Mouse (Mus musculus) lung, embryonic 16.5 days (tissue): ENCODE results near the gene Zmynd19. TPM values are rescaled to one million over a fixed set of nuclear protein-coding genes. Genes with fewer than 3 reads are reported as not detected.
"Not testable (repeated sequence)": the region's sequence is repeated elsewhere in the genome, so short reads cannot be mapped to it uniquely, and the experiment has no call there.

Source experiments
- ATAC-seq: fragments of 200-750 bp; cut with Nextera tagmentation; 2 replicates; pipeline ENCODE4 v1.8.0; 2017; ENCODE audit warnings: low read depth, mild to moderate bottlenecking, moderate library complexity
- H3K27ac ChIP-seq: fragments of 300-500 bp; sonication (generic); 2 replicates; pipeline ENCODE4 v1.5.1; 2014; ENCODE audit warnings: mild to moderate bottlenecking, control low read depth, low read length
- H3K27me3 ChIP-seq: fragments of 300-500 bp; sonication (generic); 2 replicates; pipeline ENCODE4 v1.6.1; 2014; ENCODE audit warnings: low read depth, low read length, mixed read lengths; ENCODE audit not compliant: control insufficient read depth, insufficient read depth
- H3K36me3 ChIP-seq: fragments of 300-500 bp; sonication (generic); 2 replicates; pipeline ENCODE4 v1.6.1; 2014; ENCODE audit warnings: low read length; ENCODE audit not compliant: control insufficient read depth, insufficient read depth
- H3K4me1 ChIP-seq: fragments of 300-500 bp; sonication (generic); replicated peaks from 2 replicates; pipeline ENCODE4 v1.6.1; 2014; ENCODE audit warnings: low read length, mixed read lengths; ENCODE audit not compliant: control insufficient read depth, insufficient read depth
- H3K4me2 ChIP-seq: fragments of 300-500 bp; sonication (generic); 2 replicates; pipeline ENCODE4 v1.6.1; 2014; ENCODE audit warnings: low read depth, low read length, control low read depth
- H3K4me3 ChIP-seq: fragments of 300-500 bp; sonication (generic); 2 replicates; pipeline ENCODE4 v1.5.1; 2014; ENCODE audit warnings: mild to moderate bottlenecking, low read length, control low read depth
- H3K9ac ChIP-seq: fragments of 300-500 bp; sonication (generic); 2 replicates; pipeline ENCODE4 v1.6.1; 2014; ENCODE audit warnings: low read length, control low read depth
- H3K9me3 ChIP-seq: fragments of 300-500 bp; sonication (generic); 2 replicates; pipeline ENCODE4 v1.6.1; 2016; ENCODE audit warnings: low read length; ENCODE audit not compliant: control insufficient read depth
- WGBS: fragments of 180-500 bp; shearing (Covaris S2); extraction: QIAGEN DNeasy Blood & Tissue Kit; methylation state at CpG from one replicate; pipeline ENCODE4 v1.1.7; 2014; 5-methylcytosine and 5-hydroxymethylcytosine counted together
- polyA plus RNA-seq: library from polyadenylated mRNA; unstranded; fragments of >200 nt; fragmentation: Nextera tagmentation; extraction: Ambion mirVana; gene quantifications from 2 replicates; pipeline ENCODE4 v1.2.1, GENCODE M21; 2015

Zmynd19 gene
- polyA plus RNA-seq, 1 experiment from 2014 or later: 4.2 TPM

GRCm38 (mm10) chr2:24929593-24929992 lies 20.0 kb upstream of the Zmynd19 start:
- WGBS: 90% methylated on average over 5 of the region's 5 CpGs
- H3K9me3 ChIP-seq: no peaks in the 10 kb centered on the region

GRCm38 (mm10) chr2:24934441-24934963 lies 15.1 kb upstream of the Zmynd19 start:
- H3K36me3 ChIP-seq: no peaks in the 10 kb centered on the region
- no peaks in the 10 kb centered on the region for H3K27me3 ChIP-seq
- H3K4me2 ChIP-seq: peak overlapping the region; percentile 97
- WGBS: 4% methylated on average over 18 of the region's 19 CpGs
- H3K9me3 ChIP-seq: no peaks in the 10 kb centered on the region
- peaks cover 12% of the 10 kb centered on the region for H3K4me1 ChIP-seq
- peak; percentile 64 for ATAC-seq
- H3K27ac ChIP-seq: peak overlapping the region; percentile 97
- peak overlapping the region; percentile 90 for H3K9ac ChIP-seq
- peak overlapping the region; percentile 85 for H3K4me3 ChIP-seq

More at GRCm38 (mm10) chr2:24929593-24929992, 20.0 kb upstream of the Zmynd19 start:
- peak overlapping the region; percentile 99 for H3K27ac ChIP-seq
- no peaks in the 10 kb centered on the region for H3K27me3 ChIP-seq
- no peak overlapping the region for H3K4me2 ChIP-seq
- peaks cover 27% of the 10 kb centered on the region for H3K4me1 ChIP-seq
- ATAC-seq: no peak
- H3K9ac ChIP-seq: no peak overlapping the region
- H3K36me3 ChIP-seq: no peaks in the 10 kb centered on the region; the same call in 1 of the 2 replicates
- H3K4me3 ChIP-seq: no peak overlapping the region

DNA sequence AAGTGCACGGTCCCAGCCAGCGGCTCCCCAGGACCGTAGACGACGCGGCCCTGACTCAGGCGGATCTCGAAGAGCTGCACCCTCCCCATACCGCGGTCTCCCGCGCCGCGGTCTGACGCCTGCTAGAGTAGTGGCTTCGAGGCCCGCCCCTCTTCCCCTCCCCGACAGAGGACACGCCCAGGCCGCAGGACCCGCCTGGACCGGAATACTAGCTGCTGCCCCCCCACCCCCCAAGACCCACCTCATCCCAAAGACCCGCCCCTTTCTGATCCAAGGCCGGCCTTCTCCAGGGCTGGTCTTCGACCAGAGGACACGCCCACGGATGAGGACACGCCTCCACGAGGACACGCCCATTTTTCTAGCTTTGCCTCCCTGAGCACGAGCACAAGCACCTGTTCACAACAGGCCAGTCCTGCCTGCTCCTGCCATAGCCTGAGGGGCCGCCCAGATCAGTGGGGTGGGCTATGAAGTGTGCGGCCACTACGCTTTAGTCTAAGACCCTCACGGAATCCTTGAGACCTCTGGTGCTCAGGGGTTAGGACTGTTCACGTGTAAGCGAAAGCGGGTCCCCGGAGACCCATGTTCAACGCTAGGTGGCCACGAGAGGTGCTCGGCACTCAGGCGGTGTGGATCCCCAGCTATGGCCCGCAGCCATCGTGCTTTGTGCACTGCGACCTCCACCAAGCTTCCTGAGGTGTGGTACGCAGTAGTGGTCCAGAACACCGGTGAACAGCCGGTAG lies 14.4 kb upstream of the Zmynd19 start, which contains the start of gene Arrdc1:
Arrdc1 (minus strand) TSS at position 196 of the 740 bp plus-strand sequence.
- no peaks in the 10 kb centered on the region for H3K9me3 ChIP-seq
- H3K36me3 ChIP-seq: no peaks in the 10 kb centered on the region
- ATAC-seq: peak; percentile 95
- peak within 1 kb of the TSS; percentile 97 for H3K27ac ChIP-seq
- H3K4me3 ChIP-seq: peak within 1 kb of the TSS; percentile 85
- H3K4me2 ChIP-seq: peak within 1 kb of the TSS; percentile 97
- H3K27me3 ChIP-seq: no peaks in the 10 kb centered on the region
- peak within 1 kb of the TSS; percentile 90 for H3K9ac ChIP-seq
- under 1% methylated on average over 48 of the region's 49 CpGs for whole genome bisulfite sequencing
- peaks cover 8% of the 10 kb centered on the region for H3K4me1 ChIP-seq

DNA sequence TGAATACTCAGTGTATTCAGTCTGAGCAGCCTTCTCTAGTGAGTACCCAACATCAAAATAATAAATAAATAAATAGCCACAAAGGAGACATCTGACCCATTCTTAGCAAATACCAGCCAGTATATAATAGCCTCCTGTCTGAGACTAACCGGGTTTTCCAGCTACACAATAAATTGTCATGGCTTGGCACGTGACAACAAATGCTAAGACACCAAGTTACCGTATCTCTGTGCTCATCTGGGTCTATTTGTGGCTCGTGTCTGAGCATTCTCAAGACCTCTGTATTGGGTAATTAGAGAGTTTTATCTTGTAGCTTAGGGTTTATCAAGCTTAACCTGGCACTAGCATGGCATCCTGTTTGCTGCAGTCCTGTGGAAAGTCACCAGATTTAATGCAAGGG lies 7.5 kb upstream of the Zmynd19 start:
- Histone ChIP-seq H3K9me3 (no peaks in the 10 kb centered on the region), H3K4me3 (no peak overlapping the region), H3K9ac (no peak overlapping the region), H3K4me2 (no peak overlapping the region), H3K4me1 (no peaks in the 10 kb centered on the region), H3K36me3 (no peaks in the 10 kb centered on the region), H3K27me3 (no peaks in the 10 kb centered on the region), H3K27ac (no peak overlapping the region)
- WGBS: 77% methylated on average over 4 of the region's 4 CpGs
- no peak for ATAC-seq

DNA sequence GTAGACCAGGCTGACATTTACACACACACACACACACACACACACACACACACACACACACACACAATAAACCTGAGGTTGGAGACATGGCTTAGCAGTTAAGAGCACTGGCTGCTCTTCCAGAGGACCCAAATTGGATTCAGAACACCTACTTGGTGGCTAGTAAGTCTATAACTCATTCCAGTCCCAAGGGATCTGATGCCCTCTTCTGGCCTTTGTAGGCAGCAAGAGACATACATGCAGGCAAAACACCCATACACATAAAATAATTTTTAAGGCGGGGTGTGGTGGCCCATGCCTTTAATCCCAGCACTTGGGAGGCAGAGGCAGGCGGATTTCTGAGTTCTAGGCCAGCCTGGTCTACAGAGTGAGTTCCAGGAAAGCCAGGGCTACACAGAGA lies 5.3 kb upstream of the Zmynd19 start:
- not testable (repeated sequence) for H3K27ac ChIP-seq, H3K9me3 ChIP-seq, H3K27me3 ChIP-seq, ATAC-seq, H3K4me3 ChIP-seq, H3K9ac ChIP-seq, H3K4me2 ChIP-seq, H3K4me1 ChIP-seq, H3K36me3 ChIP-seq
- WGBS: 36% methylated on average over 2 of the region's 2 CpGs

DNA sequence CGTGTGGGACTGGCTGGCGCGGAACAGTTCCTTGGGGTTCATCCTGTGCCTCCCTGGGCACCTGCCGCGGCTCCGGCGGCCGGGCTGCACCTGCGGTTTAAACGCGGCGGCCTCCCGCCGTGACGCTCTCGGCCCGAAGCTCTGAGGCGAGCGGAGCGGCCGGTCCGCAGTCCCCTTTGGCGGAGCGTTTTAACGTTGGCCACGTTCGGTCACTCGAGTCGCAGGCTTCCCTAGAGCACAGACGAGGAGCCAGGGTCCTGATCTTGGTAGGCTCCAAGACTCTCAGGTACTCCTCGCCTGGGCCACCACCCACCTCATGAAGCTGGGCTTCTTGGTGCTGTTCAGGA lies 570 bp downstream of the Zmynd19 start:
- Histone ChIP-seq H3K9me3 (no peaks in the 10 kb centered on the region), H3K4me1 (peaks cover 13% of the 10 kb centered on the region), H3K9ac (peak overlapping the region; percentile 91), H3K36me3 (peaks cover 13% of the 10 kb centered on the region), H3K27ac (peak overlapping the region; percentile 54), H3K4me3 (peak overlapping the region; percentile 93), H3K4me2 (peak overlapping the region; percentile 88), H3K27me3 (no peaks in the 10 kb centered on the region)
- WGBS: under 1% methylated on average over 31 of the region's 31 CpGs
- no peak for ATAC-seq

DNA sequence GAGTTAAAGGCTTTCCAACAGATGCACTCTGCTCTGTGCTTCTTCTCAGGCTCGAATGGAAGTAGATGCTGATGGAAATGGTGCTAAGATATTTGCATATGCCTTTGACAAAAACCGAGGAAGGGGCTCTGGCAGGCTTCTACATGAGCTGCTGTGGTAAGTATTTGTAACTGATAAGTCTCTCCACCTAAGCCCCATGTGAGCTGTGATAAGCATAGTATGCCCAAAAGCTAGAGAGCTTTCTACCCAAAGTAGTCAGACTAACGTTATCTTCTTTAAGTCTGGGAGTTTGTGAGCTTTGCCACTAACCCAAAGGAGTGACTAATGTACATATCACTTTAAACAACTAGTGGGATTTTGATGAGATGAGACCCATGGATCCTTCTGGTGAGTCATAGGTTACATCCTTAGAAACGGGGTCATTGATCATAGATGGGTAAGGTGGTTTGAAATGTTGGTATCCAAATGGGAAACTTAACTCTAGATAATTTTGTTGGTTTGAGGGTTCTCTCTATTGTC lies 3.0 kb downstream of the Zmynd19 start:
- peaks cover 13% of the 10 kb centered on the region for H3K4me1 ChIP-seq
- no peak for ATAC-seq

DNA sequence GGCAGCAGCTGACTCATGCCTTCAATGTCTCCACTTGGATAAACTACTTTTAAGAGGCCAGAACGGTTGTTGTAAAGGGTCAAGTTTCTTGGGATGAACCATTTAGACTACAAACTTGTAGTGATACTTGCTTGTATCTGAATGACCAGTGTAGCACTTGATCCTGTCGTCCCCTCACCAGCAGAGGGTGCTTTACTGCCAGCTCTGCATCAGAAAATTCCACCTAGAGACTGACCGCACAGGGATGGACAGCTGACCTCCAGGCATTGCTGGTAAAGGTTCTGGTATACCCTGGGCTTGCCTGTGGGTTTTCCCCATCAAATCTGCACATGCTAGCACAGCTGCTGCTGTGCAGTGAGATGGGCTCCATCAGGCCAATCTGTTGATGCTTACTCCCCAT lies 11.3 kb downstream of the Zmynd19 start:
- H3K4me1 ChIP-seq: peaks cover 6% of the 10 kb centered on the region
- no peak overlapping the region for H3K9ac ChIP-seq
- peaks cover 21% of the 10 kb centered on the region for H3K36me3 ChIP-seq
- no peak overlapping the region for H3K4me3 ChIP-seq
- no peaks in the 10 kb centered on the region for H3K9me3 ChIP-seq
- H3K27ac ChIP-seq: no peak overlapping the region
- no peak for ATAC-seq
- WGBS: 15% methylated on average over 3 of the region's 3 CpGs
- H3K27me3 ChIP-seq: no peaks in the 10 kb centered on the region
- no peak overlapping the region for H3K4me2 ChIP-seq

More for the DNA sequence above, 3.0 kb downstream of the Zmynd19 start:
- Histone ChIP-seq H3K36me3 (peaks cover 20% of the 10 kb centered on the region), H3K27me3 (no peaks in the 10 kb centered on the region), H3K27ac (no peak overlapping the region), H3K4me2 (no peak overlapping the region), H3K9ac (no peak overlapping the region), H3K4me3 (no peak overlapping the region), H3K9me3 (no peaks in the 10 kb centered on the region)
- WGBS: 74% methylated on average over 4 of the region's 4 CpGs

GRCm38 (mm10) chr2:24962304-24963000 lies 12.9 kb downstream of the Zmynd19 start, which contains the start of gene Dph7:
Gene Dph7, plus strand, starts transcription at chr2:24962400.
- H3K4me1 ChIP-seq: peaks cover 6% of the 10 kb centered on the region
- no peaks in the 10 kb centered on the region for H3K27me3 ChIP-seq
- peak within 1 kb of the TSS; percentile 86 for H3K9ac ChIP-seq
- peaks cover 27% of the 10 kb centered on the region for H3K36me3 ChIP-seq
- peak within 1 kb of the TSS; percentile 86 for H3K4me3 ChIP-seq
- ATAC-seq: peak; percentile 94
- peak within 1 kb of the TSS; percentile 56 for H3K4me2 ChIP-seq
- H3K9me3 ChIP-seq: no peaks in the 10 kb centered on the region
- H3K27ac ChIP-seq: no peak within 1 kb of the TSS
- under 1% methylated on average over 28 of the region's 28 CpGs for WGBS
